Mouse (Mus musculus): ENCODE data around the gene Mei1.

DNA sequence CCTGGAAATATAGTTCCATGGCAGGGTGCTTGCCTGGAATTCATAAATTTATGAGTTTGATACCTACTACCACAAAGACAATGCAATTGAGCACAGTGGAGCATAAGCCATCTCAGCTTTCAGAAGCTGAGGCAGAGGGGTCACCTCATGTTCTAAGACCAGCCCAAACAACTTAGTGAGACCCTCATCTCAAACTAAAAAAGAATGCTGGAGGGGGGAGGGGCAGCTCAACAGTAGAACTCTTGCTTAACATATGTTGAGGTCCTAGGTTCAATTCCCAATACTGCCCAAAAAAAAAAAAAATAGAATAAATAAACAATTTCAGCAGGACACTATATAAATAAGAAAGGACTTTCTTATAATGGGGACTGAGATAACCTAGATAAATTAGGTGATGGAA, 80.2 kb downstream of the Mei1 start:
- TF ChIP-seq CTCF (IDR thresholded peaks at IDR 0.05; ENCODE audit: control insufficient read depth, insufficient read depth, low read length) (no peak), POLR2A (IDR thresholded peaks at IDR 0.05; ENCODE audit: borderline replicate concordance, control insufficient read depth, low read depth, low read length) (no peak)

Data from bone marrow, adult 2 months (tissue).